Mouse (Mus musculus) regulatory T cell (primary cell): ENCODE measurements around the gene Rnf157.

ENCODE experiments used
- in situ Hi-C: fragments of 300-600 bp; cut with MboI, MseI; formaldehyde crosslinking; loops from one replicate; pipeline ENCODE4 v1.15.1; 2025; ENCODE audit warnings: high pct_unique_total_duplicates

The Rnf157 gene

DNA sequence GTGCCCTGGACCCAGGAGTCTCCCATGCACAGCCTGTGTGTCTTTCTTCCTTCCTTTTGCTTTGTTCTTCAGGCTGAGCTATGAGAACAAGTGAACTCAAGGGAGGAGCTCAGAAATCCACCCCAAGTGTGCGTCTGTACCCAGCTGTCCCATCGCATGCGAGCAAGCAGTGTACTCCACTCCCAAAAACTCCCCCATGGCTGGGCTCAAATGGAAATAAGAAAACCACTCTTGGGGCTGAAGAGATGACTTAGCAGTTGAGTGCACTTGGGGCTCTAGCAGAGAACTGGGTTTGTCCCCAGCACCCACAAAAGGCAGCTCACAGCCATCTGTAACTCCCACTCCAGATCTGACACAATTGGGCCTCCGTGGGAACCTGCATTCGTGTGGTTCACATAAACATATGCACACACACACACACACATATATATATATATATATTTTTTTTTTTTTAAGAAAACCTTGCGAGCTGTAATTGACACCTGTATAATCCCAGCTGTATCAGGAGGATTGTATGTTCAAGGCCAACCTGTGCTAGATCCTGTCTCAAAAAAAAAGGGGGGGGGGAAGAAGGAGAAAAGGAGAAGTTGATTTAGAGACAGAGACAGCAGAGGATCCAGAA, 6.1 kb upstream of the Rnf157 start:
- in situ Hi-C loops = loop anchor here (10.0 to 25.0 kb wide), 3 partner anchors 826 to 1368 kb away; partner anchors contain the start of genes 6030468B19Rik, Tmc6 and Tmc8

DNA sequence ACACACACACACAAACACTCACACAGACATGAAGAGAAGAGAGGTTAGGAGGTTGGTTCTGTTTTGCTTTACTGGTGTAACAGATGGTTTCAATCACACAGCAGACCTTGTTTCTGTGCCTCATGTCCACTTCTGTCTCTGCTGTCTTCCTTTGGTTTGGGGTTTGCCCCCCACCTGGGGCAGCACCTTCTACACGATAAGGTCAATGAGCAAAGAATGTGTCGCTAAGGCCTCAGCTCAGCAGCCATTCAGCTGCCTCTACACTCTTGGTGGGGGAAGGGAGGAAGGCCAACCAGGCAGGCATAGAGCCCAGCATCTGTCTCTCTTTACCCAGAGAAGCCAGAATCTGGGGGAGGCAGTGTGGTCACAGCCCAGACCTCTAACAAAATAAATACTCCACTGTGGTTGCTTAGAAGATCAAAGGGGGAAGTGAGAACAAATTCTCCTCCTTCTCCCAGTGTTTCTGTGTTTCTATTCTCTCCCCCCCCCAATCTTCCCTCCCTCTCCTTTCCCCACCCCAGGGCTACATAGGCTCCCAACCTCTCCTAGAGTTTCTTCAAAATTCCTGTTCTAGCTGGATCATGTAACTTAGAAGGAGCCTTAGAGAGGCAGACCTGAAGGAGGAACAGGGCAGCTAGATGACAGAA, 5.5 kb upstream of the Rnf157 start:
- in situ Hi-C loops = loop anchor here (10.0 to 25.0 kb wide), 3 partner anchors 826 to 1369 kb away; partner anchors contain the start of genes 6030468B19Rik, Tmc6 and Tmc8

DNA sequence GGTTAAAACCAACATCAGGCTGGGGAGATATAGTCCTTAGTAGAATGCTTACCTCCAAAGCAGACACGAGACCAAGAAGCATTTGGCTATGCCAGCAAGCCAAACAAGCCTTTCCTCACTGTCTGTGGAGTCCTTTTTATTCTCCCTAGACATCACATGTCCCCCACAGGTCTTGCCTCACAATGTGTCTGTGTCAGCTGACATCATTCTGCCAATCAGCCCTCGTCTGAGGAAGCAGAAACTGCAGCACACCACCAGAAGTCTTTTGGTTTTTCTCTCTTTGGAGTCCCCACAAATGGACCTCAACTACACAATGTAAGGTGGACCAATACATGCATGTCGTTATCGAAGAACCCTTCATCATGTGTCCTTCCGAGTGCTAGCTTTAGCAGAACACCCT, 4.2 kb upstream of the Rnf157 start:
- in situ Hi-C loops = loop anchor here (10.0 to 25.0 kb wide), 3 partner anchors 828 to 1370 kb away; partner anchors contain the start of genes 6030468B19Rik, Tmc6 and Tmc8

DNA sequence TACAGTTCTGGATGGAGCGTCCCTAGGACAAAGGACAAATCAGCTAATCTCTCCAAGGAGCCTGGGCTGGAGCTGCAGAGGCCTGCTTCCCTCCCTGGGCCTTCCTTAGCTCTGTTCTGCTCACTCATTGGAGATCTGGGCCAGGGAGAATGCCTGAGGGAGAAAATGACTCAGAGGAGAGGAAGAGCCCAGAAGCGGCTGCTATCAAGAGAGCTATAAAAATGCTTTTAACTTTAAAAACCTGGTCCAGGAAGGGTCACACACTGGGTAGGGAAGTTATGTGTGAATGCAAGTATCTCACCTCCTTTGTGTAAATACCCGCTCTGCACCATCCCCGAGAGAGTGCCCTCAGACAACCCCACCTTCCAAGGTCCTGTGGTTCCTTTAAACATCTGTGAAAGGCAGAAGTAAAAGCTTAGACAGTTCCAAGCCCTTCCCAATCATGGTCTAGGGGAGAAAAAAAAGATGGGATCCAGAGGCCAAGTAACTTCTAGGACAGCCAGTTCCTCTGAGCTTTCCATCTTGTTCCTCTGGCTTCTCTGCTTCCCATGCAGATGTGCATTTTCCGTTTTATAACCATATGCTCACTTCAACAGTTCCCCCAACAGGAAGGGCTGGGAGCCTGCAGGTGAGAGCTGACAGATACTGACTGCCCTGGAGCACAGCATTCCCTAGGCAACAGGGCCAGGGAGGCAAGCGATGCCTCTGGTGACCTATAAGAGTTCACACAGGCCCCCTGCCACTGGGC, 3.5 kb upstream of the Rnf157 start:
- in situ Hi-C loops = loop anchor here (10.0 to 25.0 kb wide), 3 partner anchors 828 to 1371 kb away; partner anchors contain the start of genes 6030468B19Rik, Tmc6 and Tmc8

DNA sequence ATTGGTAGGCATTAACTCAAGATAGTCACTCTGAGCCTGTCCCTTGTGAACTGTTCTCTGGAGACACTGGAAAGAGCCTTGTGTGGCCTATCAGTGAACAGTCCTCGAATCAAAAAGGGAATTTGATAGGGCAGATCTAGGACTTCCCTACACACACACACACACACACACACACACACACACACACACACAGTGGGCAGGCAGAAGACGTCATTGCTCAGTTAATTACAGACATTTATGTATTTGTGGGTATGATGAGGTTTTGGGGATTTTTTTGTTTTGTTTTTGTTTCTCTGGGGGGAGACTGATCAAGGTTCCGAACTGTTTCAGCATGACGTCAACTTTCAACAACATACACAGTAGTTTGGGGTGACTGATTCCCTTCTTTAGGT, 795 bp upstream of the Rnf157 start:
- in situ Hi-C loops = loop anchor here (10.0 to 25.0 kb wide), 3 partner anchors 831 to 1374 kb away; partner anchors contain the start of genes 6030468B19Rik, Tmc6 and Tmc8

DNA sequence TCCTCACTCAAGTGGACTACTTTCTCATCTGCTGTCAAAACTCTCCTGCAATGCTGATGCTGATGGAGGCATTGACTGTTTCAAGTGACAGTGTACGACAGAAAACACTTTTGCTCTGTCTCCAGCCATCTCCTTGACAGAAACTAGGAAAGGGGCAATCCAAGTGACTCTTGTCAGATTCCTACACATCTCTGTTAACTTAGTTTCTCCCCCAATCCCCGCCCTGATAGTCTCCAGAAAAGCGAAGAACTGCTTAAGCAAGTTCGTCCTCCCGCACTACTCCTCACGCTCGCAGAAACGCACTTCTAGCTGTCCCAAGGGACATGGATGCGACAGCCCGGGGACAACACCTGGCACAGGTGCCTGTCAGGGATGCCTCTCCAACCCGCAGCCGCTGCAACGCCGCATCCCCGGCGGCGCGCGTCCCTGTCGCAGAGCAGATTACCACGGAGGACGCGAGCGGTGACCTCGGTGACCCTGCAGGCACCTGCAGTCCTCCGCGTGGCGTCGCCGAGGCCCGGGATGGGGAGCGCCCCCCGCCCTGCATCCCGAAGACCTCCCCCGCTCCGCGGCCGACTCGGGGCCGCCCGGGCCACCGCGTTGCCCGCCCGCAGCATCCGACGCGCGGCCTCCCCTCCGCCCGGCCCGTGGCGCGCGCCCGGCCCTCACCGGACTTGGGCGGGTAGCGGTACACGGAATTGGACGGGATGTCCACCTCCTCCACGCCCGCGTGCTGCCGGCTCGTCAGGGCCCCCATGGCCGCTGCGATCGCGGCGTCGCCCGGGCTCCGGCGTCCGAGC, 604 bp downstream of the Rnf157 start:
- in situ Hi-C loops = loop anchor here (10.0 to 25.0 kb wide), 3 partner anchors 833 to 1375 kb away; partner anchors contain the start of genes 6030468B19Rik, Tmc6 and Tmc8

DNA sequence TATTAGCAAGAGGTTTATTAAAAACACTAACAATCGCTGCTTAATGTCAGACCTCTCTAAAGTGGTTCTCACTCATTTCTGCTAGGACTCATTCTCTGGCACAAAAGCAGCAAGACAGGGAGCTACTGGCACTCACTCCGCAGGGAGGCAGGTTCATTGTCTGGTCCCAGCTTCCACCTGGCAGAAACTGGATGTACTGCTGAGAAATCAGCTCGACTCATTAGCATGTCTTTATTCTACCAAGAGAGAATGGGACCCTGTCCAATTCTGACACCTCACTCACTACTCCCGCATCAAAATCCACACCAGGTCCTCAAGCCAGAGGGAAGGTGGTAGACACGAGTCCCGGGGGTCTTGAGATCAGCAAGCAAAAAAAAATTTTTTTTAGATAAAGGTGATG, 1.2 kb downstream of the Rnf157 start:
- in situ Hi-C loops = loop anchor here (10.0 to 25.0 kb wide), 3 partner anchors 833 to 1376 kb away; partner anchors contain the start of genes 6030468B19Rik, Tmc6 and Tmc8

DNA sequence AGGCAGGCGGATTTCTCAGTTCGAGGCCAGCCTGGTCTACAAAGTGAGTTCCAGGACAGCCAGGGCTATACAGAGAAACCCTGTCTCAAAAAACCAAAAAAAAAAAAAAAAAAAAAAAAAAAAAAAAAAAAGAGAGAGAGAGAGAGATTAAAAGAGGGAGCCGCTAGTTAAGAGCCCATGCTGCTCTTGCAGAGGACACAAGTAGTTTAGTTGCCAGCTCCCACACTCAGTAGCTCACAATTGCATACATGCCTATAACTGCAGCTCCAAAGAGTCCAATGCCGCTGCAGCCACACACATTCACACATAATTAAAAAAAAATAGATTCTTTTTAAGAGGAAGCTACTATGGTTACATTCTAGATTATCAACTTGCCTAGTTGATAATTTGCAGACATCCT, 2.4 kb downstream of the Rnf157 start:
- in situ Hi-C loops = loop anchor here (10.0 to 25.0 kb wide), 3 partner anchors 834 to 1377 kb away; partner anchors contain the start of genes 6030468B19Rik, Tmc6 and Tmc8

DNA sequence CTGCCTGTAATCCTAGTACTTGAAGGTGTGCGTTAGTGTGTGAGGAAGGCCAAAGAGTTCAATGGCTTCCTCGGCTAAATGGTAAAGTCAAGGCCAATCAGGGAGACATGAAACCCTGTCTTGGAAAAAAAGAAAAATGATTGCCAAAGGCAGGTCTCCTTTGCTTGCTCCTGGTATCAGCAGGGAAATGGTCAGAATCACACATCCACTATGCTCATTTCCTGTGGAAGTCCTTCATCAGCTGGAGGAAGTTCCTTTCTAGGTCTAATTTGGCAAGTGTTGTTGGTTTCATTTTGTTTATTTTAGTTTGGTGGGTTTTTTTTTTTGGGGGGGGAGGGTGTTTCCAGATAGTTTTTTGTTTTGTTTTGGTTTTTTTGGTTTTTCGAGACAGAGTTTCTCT, 3.8 kb downstream of the Rnf157 start:
- in situ Hi-C loops = loop anchor here (5.0 to 25.0 kb wide), 3 partner anchors 642 to 1378 kb away; partner anchors contain the start of genes 6030468B19Rik, Tmc6, Tmc8 and Tmem94

DNA sequence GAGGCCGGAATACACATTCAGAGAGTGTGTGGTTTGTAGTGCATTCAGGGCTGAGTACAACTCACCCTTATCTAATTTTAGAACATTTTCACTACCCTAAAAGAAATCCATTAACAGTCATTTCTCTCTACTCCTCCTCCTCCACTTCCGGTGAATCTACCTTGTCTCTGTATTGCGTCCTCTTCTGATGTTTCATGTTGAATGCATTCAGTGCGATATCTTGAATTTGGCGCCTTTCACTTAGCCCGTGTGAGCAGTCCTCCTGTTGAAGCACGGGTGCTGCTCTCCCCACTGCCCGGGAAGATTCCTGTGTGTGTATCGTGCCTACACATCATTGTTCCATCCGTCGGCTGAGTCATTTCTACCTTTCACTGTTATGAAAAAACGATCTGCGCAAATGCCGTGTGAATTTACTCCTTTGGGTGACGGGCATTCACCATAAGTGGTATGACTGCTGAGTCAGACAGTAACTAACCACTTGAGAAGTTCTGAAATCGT, 6.6 kb downstream of the Rnf157 start:
- in situ Hi-C loops = loop anchor here (5.0 to 25.0 kb wide), 3 partner anchors 639 to 1381 kb away; partner anchors contain the start of genes 6030468B19Rik, Tmc6, Tmc8 and Tmem94

DNA sequence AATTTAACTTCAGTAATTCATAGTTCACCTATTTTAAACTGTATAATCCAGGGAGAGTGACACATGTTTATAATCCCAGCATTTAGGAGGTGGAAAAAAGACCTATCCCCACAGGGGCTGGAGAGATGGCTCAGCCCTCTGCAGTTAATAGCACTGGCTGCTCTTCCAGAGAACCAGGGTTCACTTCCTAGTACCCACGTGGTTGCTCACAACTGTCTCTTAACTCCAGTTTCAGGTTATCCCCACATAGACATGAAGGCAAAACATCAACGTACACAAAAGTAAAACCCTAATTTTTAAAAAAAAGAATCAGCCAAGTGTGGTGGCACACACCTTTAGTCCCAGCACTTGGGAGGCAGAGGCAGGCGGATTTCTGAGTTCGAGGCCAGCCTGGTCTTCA, 7.2 kb downstream of the Rnf157 start:
- in situ Hi-C loops = loop anchor here (5.0 to 25.0 kb wide), 3 partner anchors 638 to 1382 kb away; partner anchors contain the start of genes 6030468B19Rik, Tmc6, Tmc8 and Tmem94

DNA sequence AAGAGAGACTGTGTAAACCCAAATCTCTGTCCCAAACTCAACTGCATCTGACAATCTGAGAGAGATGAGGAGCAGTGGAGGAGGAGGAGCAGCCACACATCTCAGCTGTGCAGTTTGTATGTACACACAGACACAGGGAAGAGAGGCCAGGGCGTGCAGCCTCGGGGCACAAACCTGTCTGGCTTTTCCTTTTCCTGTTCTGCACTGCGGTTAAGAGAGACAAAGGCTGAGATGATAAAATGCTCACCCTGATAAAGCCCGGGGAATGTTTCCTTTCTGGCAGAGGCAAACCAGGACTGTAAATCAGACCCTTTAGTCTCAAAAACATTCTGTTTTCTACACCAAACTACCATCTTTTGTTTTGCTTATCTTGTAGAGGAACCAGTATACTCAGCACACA, 12.3 kb downstream of the Rnf157 start:
- in situ Hi-C loops = loop anchor here (25.0 kb wide), 2 partner anchors 937 to 1387 kb away; partner anchors contain the start of genes 6030468B19Rik, Tmc6 and Tmc8

DNA sequence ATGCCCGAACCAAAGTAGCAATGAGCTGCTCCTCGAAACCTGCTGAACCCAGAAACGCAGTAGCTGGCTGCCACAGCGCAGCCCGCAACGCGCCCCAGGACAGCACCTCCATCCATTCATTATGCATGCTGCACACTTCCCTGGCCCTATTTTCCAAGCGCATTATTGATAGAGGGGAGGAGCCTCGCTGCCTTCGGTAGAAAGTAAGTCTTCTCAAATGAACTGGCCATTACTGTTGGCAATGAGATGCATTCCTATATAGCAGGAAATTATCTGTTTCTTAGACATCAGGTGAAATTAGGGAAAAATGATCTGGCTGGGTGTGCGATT, 14.5 kb downstream of the Rnf157 start:
- in situ Hi-C loops = loop anchor here (5.0 kb wide), 1 partner anchor 49 kb away; no protein-coding TSS in a partner anchor

DNA sequence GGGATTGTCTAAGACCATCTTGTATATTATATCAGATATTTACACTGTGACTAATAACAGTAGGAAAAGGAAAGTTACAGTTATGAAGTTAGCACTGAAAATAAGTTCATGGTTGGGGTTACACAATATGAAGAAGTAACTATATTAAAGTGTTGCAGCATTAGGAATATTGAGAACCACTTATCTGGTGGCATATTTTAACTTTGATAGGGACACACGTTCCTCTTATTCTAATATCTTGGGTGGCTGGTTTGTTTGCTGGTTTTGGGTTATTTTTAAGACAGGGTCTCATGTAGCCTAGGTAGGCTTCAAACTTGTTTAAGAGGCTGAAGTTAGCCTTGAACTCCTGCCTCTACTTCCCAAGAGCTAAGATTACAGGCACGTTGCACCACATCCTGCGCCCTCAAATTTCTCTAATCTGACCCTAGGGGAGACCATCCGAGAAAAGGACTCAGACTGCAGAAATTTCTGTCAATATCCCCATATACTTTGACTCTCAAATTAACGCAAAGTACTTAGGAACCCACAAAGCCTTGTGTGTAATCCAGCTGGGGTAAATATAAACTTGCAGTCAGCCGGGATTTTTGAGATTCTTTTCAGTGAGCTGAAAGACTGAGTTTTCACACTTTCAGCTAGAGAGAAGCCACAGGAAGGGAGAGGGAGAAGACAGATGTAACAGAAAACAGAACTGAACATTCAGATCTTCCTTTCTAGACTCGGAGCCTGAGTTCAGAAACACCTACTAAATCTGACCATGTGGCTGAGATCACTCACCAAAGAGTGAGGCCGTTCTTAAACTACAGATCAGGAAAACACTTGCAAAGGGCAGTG, 15.1 kb downstream of the Rnf157 start:
- in situ Hi-C loops = loop anchor here (5.0 kb wide), 1 partner anchor 50 kb away; no protein-coding TSS in a partner anchor

DNA sequence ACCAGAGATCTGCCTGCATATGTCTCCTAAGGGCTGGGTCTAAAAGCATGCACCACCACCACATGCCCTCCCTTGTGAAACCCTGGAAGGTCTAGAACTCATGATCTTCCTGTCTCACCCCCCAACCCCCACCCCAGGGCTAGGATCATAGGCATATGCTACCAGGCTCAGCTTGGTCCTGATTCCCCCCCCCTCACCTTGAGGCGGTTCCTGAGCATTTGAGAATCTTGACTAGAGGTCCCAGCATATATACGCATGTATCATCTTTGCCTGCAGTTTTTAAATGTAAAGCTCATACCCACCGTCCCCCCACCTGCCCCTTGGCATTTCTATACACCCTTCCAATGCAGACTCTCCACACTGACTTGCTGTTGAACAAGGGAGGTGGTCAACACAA, 15.9 kb downstream of the Rnf157 start:
- in situ Hi-C loops = loop anchor here (5.0 kb wide), 1 partner anchor 50 kb away; no protein-coding TSS in a partner anchor

DNA sequence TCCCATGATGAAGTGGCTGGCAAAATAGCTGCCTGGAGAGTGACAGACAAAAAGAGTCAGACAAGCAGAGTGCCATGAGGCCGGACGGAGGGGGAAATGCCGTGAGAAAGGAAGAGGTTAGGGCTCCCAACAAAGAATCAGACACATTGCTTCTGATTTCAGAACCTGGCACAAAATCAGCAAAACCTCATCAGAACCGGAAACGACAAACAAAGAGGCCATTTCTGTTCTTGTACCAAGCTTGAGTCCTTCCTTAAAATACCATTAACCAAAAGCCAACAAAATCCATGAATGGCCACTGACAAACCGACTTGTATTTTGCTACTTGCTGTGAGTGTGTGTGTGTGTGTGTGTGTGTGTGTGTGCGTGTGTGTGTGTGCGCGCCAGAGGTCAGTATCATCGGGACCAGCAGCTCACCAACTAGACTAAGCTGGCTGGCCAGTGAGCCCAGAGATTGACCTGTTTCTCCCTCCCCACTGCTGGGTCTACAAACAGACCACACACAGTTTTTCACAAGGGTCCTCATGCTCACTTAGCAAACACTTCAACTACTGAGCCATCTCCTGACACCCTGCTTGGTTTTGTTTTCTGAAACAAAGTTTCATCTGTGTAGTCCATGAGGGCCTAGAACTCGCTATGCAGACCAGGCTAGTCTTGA, 16.4 kb downstream of the Rnf157 start:
- in situ Hi-C loops = loop anchor here (5.0 kb wide), 1 partner anchor 51 kb away; no protein-coding TSS in a partner anchor

DNA sequence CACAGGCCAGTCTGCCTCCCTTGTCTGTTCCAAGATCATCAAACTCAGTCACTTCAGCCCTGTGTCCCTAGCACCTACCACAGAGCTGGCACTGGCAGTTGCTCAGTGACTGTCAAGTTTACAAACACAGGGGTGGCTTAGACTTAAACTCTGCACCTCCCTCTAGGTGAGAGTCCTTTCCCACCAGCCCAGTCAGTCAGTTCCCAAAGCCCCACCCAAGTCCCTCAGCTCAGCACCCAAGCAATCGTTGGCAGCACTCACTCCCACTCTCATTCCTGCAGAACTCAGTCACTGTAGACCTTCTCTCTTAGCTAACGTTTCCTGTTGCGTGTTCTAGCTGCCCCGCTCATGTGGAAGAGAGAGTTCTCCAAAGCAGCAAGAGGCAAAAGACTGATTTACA, 18.1 kb downstream of the Rnf157 start:
- in situ Hi-C loops = loop anchor here (5.0 kb wide), 1 partner anchor 53 kb away; no protein-coding TSS in a partner anchor

DNA sequence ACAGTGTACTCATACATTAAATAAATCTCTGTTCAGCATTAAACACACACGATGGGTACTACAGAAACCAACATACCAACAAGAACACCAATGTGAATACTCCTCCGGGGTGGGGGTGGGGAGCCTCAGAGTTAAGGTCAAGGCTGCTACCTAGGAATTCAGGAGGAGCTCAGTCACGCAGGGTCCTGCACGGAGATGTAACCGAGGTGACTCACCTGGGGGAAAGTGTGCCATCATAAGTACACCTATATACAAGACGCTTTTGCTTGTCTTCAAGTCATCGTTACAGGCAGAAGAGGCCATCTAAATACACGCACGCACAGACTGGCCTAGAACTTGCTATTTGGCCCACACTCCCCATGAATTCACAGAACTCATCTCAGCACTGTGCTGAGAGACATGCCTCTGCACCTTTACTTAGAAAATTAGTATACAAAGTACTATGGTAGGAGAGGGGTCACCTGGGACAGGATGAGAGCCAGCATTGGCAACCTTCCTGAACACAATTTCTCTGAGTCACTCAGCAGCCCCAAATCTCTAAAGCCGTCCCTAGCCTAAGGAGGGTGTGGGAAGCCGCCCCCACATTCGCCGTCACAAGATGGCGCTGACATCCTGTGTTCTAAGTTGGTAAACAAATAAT, 23.9 kb downstream of the Rnf157 start:
- in situ Hi-C loops = no loop called here
